Comparison of ENCODE assay signal across 8 mouse cellular contexts in genomic region chr19:47067096-47067882, GRCm38 (mm10). TPM values are rescaled to one million over a fixed set of nuclear protein-coding genes. Genes with fewer than 3 reads are reported as not detected.
DNase-seq lines count a peak whose midpoint lies in the region; ATAC-seq lines count a peak whose summit lies in the region.

TSS of gene Taf5 (plus strand) at chr19:47067746.

- H3K36me3 ChIP-seq in hindbrain, embryonic 12.5 days, result peaks cover 13% of the 10 kb centered on the region

- no peaks in the 10 kb centered on the region for H3K27me3 ChIP-seq in hindbrain, embryonic 12.5 days

- peak within 1 kb of the TSS; percentile 60 for H3K4me2 ChIP-seq in hindbrain, embryonic 12.5 days (replicated peaks)

- H3K9me3 ChIP-seq in hindbrain, embryonic 12.5 days (replicated peaks), result no peaks in the 10 kb centered on the region

- peak within 1 kb of the TSS; percentile 88 for H3K4me3 ChIP-seq in hindbrain, embryonic 12.5 days

- WGBS in hindbrain, embryonic 12.5 days, result 11% methylated on average over 49 of the region's 49 CpGs

- H3K27ac ChIP-seq in hindbrain, embryonic 12.5 days, result peak within 1 kb of the TSS; percentile 88

- peaks cover 10% of the 10 kb centered on the region for H3K4me1 ChIP-seq in hindbrain, embryonic 12.5 days

- peak; percentile 99 for DNase-seq in NIH3T3 (ENCODE audit: low read depth)
- DNase-seq in cerebellum, postnatal 10 days, result peak; percentile 98 to 99
- DNase-seq in frontal cortex, postnatal 10 days (ENCODE audit: low spot score in 2 of 2), result peak; percentile 93 to 97
- peak; percentile 97 for DNase-seq in layer of hippocampus, postnatal 14 days (ENCODE audit: low spot score in 2 of 2)
- peak; percentile 98 for DNase-seq in lung, postnatal 14 days
- DNase-seq in retina, adult 2 months (ENCODE audit: low read depth, low spot score), result peak; percentile 90
- peak; percentile 98 for DNase-seq in thymus, postnatal 36 days

- ATAC-seq in hindbrain, embryonic 12.5 days (ENCODE audit: low FRiP score), result peak; percentile 84

- H3K9ac ChIP-seq in hindbrain, embryonic 12.5 days, result peak within 1 kb of the TSS; percentile 90

RNA-seq across cellular contexts. Expression of gene Taf5, which starts in this region (rescaled TPM):
- polyA plus RNA-seq in hindbrain, embryonic 12.5 days (2016; fragmentation: Nextera tagmentation; extraction: Ambion mirVana), result 10.7 and 11.2 TPM in 2 replicates
- total RNA-seq in layer of hippocampus, postnatal 14 days (2021), result 1 to 10 TPM; 5.2 to 6.1 TPM

Comparison
In these comparisons a context has a peak if more than half of its experiments do, and no peak if none do; other contexts are left out.
1. Peak in every context shown above with its lines: DNase-seq, ATAC-seq, H3K4me3 ChIP-seq and H3K27ac ChIP-seq.